Mouse (Mus musculus) forebrain, embryonic 14.5 days (tissue): ENCODE measurements around the gene Cyp27a1. TPM values are rescaled to one million over a fixed set of nuclear protein-coding genes. Genes with fewer than 3 reads are reported as not detected.

Source experiments
- ATAC-seq: fragments of 200-750 bp; cut with Nextera tagmentation; 2 replicates; pipeline ENCODE4 v1.8.0; 2017; ENCODE audit warnings: mild to moderate bottlenecking, moderate library complexity
- DNase-seq: peaks from one replicate; pipeline ENCODE4 v3.0.0-alpha.2; 2015; ENCODE audit warnings: low spot score
- H3K27ac ChIP-seq: fragments of 300-500 bp; sonication (generic); 2 replicates; pipeline ENCODE4 v1.5.1; 2014; ENCODE audit warnings: low read depth, mild to moderate bottlenecking, control low read depth, low read length, moderate library complexity
- H3K27me3 ChIP-seq: fragments of 300-500 bp; sonication (generic); replicated peaks from 2 replicates; pipeline ENCODE4 v1.6.1; 2014; ENCODE audit warnings: low read length, control low read depth, mixed read lengths; ENCODE audit not compliant: control insufficient read depth, insufficient read depth
- H3K36me3 ChIP-seq: fragments of 300-500 bp; sonication (generic); 2 replicates; pipeline ENCODE4 v1.6.1; 2014; ENCODE audit warnings: low read length, control low read depth; ENCODE audit not compliant: control insufficient read depth, insufficient read depth
- H3K4me1 ChIP-seq: fragments of 300-500 bp; sonication (generic); 2 replicates; pipeline ENCODE4 v1.6.1; 2014; ENCODE audit warnings: antibody characterized with exemption, low read length, control low read depth; ENCODE audit not compliant: control insufficient read depth, insufficient read depth
- H3K4me2 ChIP-seq: fragments of 300-500 bp; sonication (generic); 2 replicates; pipeline ENCODE4 v1.6.1; 2014; ENCODE audit warnings: mild to moderate bottlenecking, control low read depth, low read length
- H3K4me3 ChIP-seq: fragments of 300-500 bp; sonication (generic); 2 replicates; pipeline ENCODE4 v1.5.1; 2014; ENCODE audit warnings: low read depth, low read length, control low read depth
- H3K9ac ChIP-seq: fragments of 300-500 bp; sonication (generic); 2 replicates; pipeline ENCODE4 v1.6.1; 2014; ENCODE audit warnings: mild to moderate bottlenecking, low read length, control low read depth, moderate library complexity
- H3K9me3 ChIP-seq: fragments of 300-500 bp; sonication (generic); replicated peaks from 2 replicates; pipeline ENCODE4 v1.6.1; 2016; ENCODE audit warnings: low read length, control low read depth, mixed read lengths; ENCODE audit not compliant: control insufficient read depth
- WGBS: fragments of 180-500 bp; shearing (Covaris S2); extraction: QIAGEN DNeasy Blood & Tissue Kit; methylation state at CpG from one replicate; pipeline ENCODE4 v1.1.7; 2014; 5-methylcytosine and 5-hydroxymethylcytosine counted together
- polyA plus RNA-seq: library from polyadenylated mRNA; unstranded; fragments of >200 nt; fragmentation: Nextera tagmentation; extraction: Ambion mirVana; gene quantifications from 2 replicates; pipeline ENCODE4 v1.2.1, GENCODE M21; 2014

The Cyp27a1 gene
- polyA plus RNA-seq, 1 experiment from 2014 or later, result 1.9 TPM

DNA sequence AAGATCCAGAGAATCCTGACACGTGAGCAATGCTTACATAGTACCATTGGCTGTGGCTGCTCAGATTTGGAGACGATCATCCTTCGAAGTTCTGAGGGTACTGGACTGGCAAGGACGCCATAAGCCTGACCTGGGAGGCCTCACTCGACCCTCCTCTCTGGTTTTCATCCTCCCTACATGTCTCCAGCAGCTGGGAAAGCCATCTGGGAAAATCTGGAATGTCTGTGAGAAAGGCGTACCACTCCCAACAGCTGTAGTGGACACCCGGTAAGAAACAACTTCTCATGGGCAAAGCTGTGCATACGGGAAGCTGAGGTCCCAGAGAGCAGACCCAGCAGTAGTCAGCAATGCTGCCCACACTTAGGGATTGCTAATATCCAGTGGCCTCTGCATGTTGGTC lies 38.8 kb downstream of the Cyp27a1 start:
- H3K9me3 ChIP-seq, result no peaks in the 10 kb centered on the region
- DNase-seq, result no peak
- no peaks in the 10 kb centered on the region for H3K36me3 ChIP-seq
- no peak overlapping the region for H3K27ac ChIP-seq
- 83% methylated on average over 8 of the region's 8 CpGs for WGBS
- no peak overlapping the region for H3K4me2 ChIP-seq
- H3K4me3 ChIP-seq, result no peak overlapping the region
- H3K9ac ChIP-seq, result no peak overlapping the region
- no peak for ATAC-seq
- H3K4me1 ChIP-seq, result no peaks in the 10 kb centered on the region
- H3K27me3 ChIP-seq, result peaks cover 11% of the 10 kb centered on the region; the same call in 1 of the 2 replicates

DNA sequence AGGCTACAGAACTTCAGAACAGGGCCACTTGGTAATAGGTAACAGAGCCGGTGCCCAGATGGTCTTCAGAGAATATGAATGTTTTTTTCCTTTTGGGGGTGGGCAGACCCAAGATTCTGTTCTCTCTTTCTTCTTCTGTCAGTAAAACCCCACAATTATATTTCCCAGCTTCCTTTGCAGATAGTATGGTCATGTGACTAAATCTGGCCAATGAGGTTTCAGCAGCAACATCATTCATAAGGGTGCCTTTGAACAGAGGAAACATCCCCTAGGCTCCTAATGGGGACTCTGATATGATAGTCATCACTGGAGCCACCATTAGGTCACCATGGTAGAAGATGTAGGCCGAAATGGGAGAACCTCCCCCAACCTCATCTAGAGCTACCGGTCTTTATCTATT lies 39.5 kb downstream of the Cyp27a1 start:
- no peaks in the 10 kb centered on the region for H3K9me3 ChIP-seq
- peaks cover 6% of the 10 kb centered on the region; the same call in 1 of the 2 replicates for H3K27me3 ChIP-seq
- ATAC-seq (no peak), DNase-seq (no peak)
- 89% methylated on average over 3 of the region's 3 CpGs for WGBS
- no peak overlapping the region for H3K4me2 ChIP-seq
- H3K4me1 ChIP-seq, result no peaks in the 10 kb centered on the region
- no peak overlapping the region for H3K4me3 ChIP-seq
- H3K36me3 ChIP-seq, result no peaks in the 10 kb centered on the region
- H3K27ac ChIP-seq, result no peak overlapping the region
- no peak overlapping the region for H3K9ac ChIP-seq

DNA sequence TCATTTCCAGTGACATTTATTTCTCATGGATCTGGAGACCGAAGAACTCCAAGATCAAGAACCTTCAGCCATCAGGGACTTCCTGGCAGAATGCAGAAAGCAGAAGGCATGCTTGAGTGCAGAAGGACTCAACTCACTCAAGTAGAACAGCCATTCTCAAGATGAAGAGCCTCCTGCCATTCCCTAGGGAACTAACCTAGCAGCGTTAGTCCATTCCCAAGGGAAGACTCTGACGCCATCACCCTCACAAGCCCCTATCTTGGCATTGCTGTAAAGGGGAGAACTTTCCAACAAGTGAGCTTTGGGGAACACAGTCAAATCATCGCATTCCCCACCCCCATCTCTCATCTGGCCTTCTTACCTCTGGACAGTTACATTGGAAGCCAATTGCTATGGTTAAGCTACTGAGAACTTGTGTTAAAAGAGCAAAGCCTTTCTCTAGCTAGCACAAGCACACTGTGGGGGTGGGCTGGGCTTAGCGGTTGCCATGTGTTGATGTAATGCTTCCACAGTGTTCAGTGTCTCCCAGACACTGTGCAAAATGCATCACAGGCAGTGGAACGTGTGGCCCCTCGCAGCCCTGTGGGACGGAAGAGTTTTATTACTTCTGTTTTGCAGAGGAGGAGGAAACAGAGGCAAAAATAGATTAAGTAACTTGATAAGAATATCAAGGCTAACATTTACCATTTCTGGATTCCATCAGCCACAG lies 40.0 kb downstream of the Cyp27a1 start:
- H3K36me3 ChIP-seq, result no peaks in the 10 kb centered on the region
- no peak for DNase-seq
- no peak overlapping the region for H3K9ac ChIP-seq
- peaks cover 3% of the 10 kb centered on the region; the same call in 1 of the 2 replicates for H3K27me3 ChIP-seq
- no peak overlapping the region for H3K27ac ChIP-seq
- no peaks in the 10 kb centered on the region for H3K4me1 ChIP-seq
- ATAC-seq, result no peak
- H3K9me3 ChIP-seq, result no peaks in the 10 kb centered on the region
- WGBS, result 88% methylated on average over 8 of the region's 8 CpGs
- H3K4me3 ChIP-seq, result no peak overlapping the region
- H3K4me2 ChIP-seq, result no peak overlapping the region

GRCm38 (mm10) chr1:74754175-74754785 lies 40.9 kb downstream of the Cyp27a1 start:
- Histone ChIP-seq H3K4me2 (no peak overlapping the region), H3K9me3 (no peaks in the 10 kb centered on the region), H3K9ac (no peak overlapping the region), H3K4me1 (no peaks in the 10 kb centered on the region), H3K4me3 (no peak overlapping the region), H3K27me3 (no peaks in the 10 kb centered on the region), H3K36me3 (no peaks in the 10 kb centered on the region), H3K27ac (no peak overlapping the region)
- no peak for DNase-seq
- ATAC-seq, result no peak
- 67% methylated on average over 5 of the region's 5 CpGs for WGBS

- no peak overlapping the region for H3K4me2 ChIP-seq
- H3K9me3 ChIP-seq, result no peaks in the 10 kb centered on the region
- H3K4me3 ChIP-seq, result no peak overlapping the region
- H3K4me1 ChIP-seq, result no peaks in the 10 kb centered on the region
- DNase-seq (peak; percentile 61), ATAC-seq (no peak)
- H3K9ac ChIP-seq, result no peak overlapping the region
- H3K36me3 ChIP-seq, result no peaks in the 10 kb centered on the region
- H3K27ac ChIP-seq, result no peak overlapping the region
- 0 out of 2 replicates have a peak, but pooled peaks cover 2% of the 10 kb centered on the region for H3K27me3 ChIP-seq
- 34% methylated on average over 4 of the region's 4 CpGs for WGBS
These were observed 46.4 kb downstream of the Cyp27a1 start for GRCm38 (mm10) chr1:74759773-74760172.

DNA sequence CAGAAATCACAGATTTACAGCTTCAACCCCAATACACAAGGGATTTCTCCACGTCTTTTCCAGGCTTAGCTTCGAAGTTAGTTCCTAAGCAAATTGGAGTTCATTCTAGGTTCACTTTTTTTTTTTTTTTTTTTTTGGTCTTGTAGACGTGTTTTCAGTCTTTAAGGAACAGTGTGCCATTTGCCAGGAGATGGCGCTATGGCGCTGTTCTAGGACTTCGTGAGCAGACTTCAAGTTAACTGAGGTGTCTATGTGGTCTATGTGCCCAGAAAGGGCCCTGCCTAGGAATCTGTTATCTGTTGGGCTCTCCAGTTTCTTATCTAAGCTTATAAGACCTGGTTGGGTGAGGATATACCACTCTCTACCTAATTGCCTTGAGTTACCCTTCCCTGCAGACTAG lies 49.7 kb downstream of the Cyp27a1 start:
- no peak for ATAC-seq
- Histone ChIP-seq H3K4me2 (no peak overlapping the region), H3K4me3 (no peak overlapping the region), H3K4me1 (no peaks in the 10 kb centered on the region), H3K9me3 (no peaks in the 10 kb centered on the region), H3K36me3 (no peaks in the 10 kb centered on the region), H3K27me3 (peaks cover 5% of the 10 kb centered on the region; the same call in 1 of the 2 replicates), H3K27ac (no peak overlapping the region), H3K9ac (no peak overlapping the region)
- WGBS, result 5% methylated on average over 6 of the region's 6 CpGs
- peak; percentile 81 for DNase-seq

- no peak for DNase-seq
- no peak for ATAC-seq
- H3K9me3 ChIP-seq, result no peaks in the 10 kb centered on the region
- H3K4me2 ChIP-seq, result peak overlapping the region; percentile 74
- H3K27me3 ChIP-seq, result peaks cover 78% of the 10 kb centered on the region
- peaks cover 9% of the 10 kb centered on the region for H3K4me1 ChIP-seq
- under 1% methylated on average over 35 of the region's 35 CpGs for WGBS
- H3K27ac ChIP-seq, result no peak overlapping the region
- H3K36me3 ChIP-seq, result no peaks in the 10 kb centered on the region
- H3K4me3 ChIP-seq, result peak overlapping the region; percentile 40
- no peak overlapping the region for H3K9ac ChIP-seq
These were observed 57.5 kb downstream of the Cyp27a1 start for GRCm38 (mm10) chr1:74770727-74771466.

DNA sequence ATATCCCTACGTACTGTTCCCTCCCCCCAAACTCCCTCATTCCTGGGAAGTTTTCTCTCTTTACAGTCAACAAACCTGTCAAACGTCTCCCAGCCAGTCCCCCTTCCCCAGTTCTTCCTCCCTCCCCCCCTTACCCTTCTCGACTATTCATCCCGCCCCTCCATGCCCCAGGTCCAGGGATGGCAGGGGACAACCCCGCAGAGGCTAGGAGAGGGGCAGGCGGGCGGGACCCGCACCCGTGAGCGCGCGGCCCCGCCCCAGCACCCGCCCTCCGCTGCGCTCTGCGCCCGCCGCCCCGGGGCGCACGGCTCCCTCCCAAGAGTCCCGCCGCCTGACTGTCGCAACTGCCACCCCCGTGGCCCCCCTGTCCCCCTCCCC lies 58.1 kb downstream of the Cyp27a1 start:
- peak overlapping the region; percentile 74 for H3K4me2 ChIP-seq
- H3K4me1 ChIP-seq, result peaks cover 9% of the 10 kb centered on the region
- H3K27ac ChIP-seq, result no peak overlapping the region
- H3K27me3 ChIP-seq, result peaks cover 83% of the 10 kb centered on the region
- H3K36me3 ChIP-seq, result no peaks in the 10 kb centered on the region
- peak overlapping the region; percentile 45; the same call in 1 of the 2 replicates for H3K9ac ChIP-seq
- peak overlapping the region; percentile 40 for H3K4me3 ChIP-seq
- no peak for DNase-seq
- WGBS, result under 1% methylated on average over 11 of the region's 26 CpGs
- no peaks in the 10 kb centered on the region for H3K9me3 ChIP-seq
- peak; percentile 38; the same call in 1 of the 2 replicates for ATAC-seq

DNA sequence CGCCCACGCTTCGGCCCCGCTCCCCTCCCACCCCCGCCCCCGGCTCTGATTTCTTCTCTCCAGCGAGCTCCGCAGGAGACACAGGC lies 58.3 kb downstream of the Cyp27a1 start, which contains the start of gene Wnt6:
Gene Wnt6 (plus strand): TSS at position 48 of the 86 bp plus-strand sequence.
- peak within 1 kb of the TSS; percentile 40 for H3K4me3 ChIP-seq
- no peak within 1 kb of the TSS for H3K27ac ChIP-seq
- H3K9me3 ChIP-seq, result no peaks in the 10 kb centered on the region
- ATAC-seq, result no peak
- H3K4me2 ChIP-seq, result peak within 1 kb of the TSS; percentile 74
- DNase-seq, result no peak
- peaks cover 9% of the 10 kb centered on the region for H3K4me1 ChIP-seq
- no peaks in the 10 kb centered on the region for H3K36me3 ChIP-seq
- peaks cover 85% of the 10 kb centered on the region for H3K27me3 ChIP-seq
- no CpG with 5 or more reads among the region's 8 CpGs for whole genome bisulfite sequencing
- H3K9ac ChIP-seq, result peak within 1 kb of the TSS; percentile 45
